Mouse (Mus musculus) spleen, adult 10 weeks (tissue): ENCODE results near the gene Gm35315. TPM values are rescaled to one million over a fixed set of nuclear protein-coding genes. Genes with fewer than 3 reads are reported as not detected.

Experiments used
- polyA plus RNA-seq: library from polyadenylated mRNA; stranded (reverse); fragments of 350-450 nt; fragmentation: Illumina TruSeq; extraction: RNeasy Lipid Tissue Mini Kit (QIAGEN cat#74804); gene quantifications from one replicate; pipeline ENCODE4 v1.2.3, GENCODE M21; 2015; ENCODE audit warnings: low replicate concordance; ENCODE audit not compliant: insufficient read depth

Gm35315 gene
- polyA plus RNA-seq: 3.2 TPM

GRCm38 (mm10) chr5:110094030-110094846 is at the start of gene Gm35315:
TSS of gene Gm35315 (minus strand) at chr5:110094420.

DNA sequence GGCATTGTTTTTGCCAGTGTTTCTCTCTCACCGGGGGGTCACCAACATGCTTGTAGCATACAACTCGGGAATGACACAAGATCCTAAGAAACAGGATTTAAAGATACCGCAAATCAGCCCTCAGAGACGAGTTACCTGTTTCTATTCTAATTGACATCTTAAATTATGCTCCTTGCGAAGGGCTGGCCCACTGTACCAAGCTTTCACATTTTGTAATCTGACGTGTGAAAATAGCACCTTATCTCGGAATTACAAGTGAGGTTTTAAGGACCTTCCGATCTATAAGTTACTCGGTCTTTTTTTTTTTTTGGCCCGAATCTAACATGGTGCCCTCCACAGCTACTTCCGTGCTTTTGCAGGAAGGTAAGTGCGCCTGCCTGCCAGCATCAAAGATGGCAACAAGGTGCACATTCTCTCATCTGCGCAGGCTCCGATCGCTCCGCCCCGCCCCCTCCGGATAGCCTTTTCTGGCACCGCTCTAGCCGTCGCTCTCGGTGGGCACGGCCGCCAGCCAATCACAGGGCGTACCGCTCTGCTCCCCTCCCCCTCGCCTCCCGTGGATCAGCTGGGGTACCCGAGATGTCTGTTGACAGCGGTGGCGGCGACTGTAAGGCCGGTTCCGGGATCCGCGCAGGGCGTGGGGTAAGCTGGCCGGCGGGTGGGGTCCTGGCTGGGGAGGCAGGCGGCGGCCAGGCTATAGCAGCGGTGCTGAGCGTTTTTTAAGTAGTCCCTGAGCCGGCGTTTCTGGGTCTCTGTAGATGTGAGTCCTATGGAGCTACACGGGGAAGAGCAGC is 41.3 kb upstream of the Gm35315 start, which contains the start of gene Chfr:
Gene Chfr (plus strand): TSS at position 550 of the 794 bp plus-strand sequence.

DNA sequence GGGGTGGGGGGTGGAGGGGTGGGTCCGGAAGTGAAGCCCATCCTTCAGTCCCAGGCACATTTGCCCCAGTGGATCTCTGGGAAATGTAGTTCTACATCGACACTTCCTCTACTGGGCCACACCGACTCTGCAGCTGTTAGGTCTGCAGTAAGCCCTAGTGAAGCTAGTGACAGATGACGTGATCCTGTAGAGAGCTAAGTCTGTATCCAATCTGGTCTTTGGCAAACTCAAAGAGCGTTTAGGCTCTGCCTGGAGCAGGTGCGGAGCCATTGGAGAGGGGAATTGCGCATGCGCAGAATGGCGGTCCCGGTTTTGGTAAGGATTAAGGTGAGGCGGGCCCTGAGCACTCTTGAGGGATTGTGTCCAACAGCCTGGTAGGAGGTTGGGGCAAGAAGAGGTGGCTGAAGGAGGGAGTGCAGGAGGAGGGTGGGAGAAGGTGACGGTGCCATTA is 15.8 kb upstream of the Gm35315 start, which contains the start of gene Zfp605:
Gene Zfp605 (plus strand): TSS at position 102 of the 451 bp plus-strand sequence.

DNA sequence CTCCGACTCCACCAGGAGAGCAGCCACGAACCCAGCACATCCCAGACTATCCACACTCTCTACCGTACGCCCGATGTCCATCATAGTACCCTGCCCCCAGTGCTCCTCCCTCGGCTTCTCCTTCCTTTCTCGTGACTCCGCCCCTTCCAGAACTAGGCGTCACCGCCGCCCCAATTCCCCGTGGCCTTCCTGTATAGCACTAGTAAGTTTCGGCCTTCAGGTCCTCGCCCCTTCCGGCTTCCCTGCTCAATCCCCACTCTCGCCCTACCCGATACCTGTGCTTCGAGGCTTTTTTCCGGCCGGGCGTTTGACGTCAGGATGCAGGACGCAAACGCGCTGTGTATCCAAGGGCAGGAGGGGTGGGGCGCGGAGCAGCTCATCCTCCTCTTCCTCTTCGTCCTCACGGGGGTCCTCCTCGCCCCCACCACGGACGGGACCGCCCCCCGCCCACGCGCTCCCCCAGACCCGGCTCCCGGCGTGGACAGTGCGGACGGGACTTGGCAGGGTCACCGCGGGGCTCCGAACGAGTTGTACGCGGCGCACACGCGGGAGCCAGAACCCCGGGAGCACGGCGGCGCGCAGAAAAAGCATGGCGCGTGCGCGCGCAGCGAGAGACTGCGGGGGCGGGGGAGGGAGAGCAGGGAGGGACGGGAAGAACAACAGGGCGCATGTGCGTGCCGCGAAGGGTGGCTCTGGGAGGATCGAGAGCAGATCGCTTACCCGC is 13.5 kb upstream of the Gm35315 start, which contains the start of gene Gtpbp6:
Gene Gtpbp6 (minus strand): TSS at position 617 of the 724 bp plus-strand sequence.

GRCm38 (mm10) chr5:110099656-110100580 is 5.7 kb upstream of the Gm35315 start, which contains the start of gene Plcxd1:
TSS of gene Plcxd1 (plus strand) at chr5:110099969.

DNA sequence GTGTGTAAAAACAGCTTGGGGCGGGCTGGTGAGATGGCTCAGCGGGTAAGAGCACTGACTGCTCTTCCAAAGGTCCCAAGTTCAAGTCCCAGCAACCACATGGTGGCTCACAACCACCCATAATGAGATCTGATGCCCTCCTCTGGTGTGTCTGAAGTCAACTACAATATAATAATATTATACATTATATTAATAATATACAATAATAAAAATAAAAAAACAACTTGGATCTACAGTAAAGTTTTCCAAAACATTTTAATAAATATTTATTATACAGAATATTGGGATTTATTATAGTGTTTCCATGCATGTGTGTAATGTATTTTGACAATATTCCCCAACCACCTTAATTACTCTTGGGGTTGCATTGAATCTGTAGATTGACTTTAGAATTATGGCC is 21.8 kb downstream of the Gm35315 start, which contains the start of gene Gm17655:
Gene Gm17655 (minus strand): TSS at position 101 of the 400 bp plus-strand sequence.

Other genes with a start within 250 kb of the Gm35315 start
- gene Gm15446, start 171.0 kb downstream of the Gm35315 start, polyA plus RNA-seq: 44.0 TPM
- 78.9 TPM for gene Zfp932, start 97.9 kb downstream of the Gm35315 start, polyA plus RNA-seq
- gene Gm17655, start 21.9 kb downstream of the Gm35315 start, polyA plus RNA-seq: 13.7 TPM
- 0.14 TPM for gene Plcxd1, start 5.5 kb upstream of the Gm35315 start, polyA plus RNA-seq
- gene Gtpbp6, start 13.8 kb upstream of the Gm35315 start, polyA plus RNA-seq: 7.2 TPM
- 9.9 TPM for gene Zfp605, start 15.7 kb upstream of the Gm35315 start, polyA plus RNA-seq
- gene Chfr, start 41.4 kb upstream of the Gm35315 start, polyA plus RNA-seq: 75.2 TPM
- 23.6 TPM for gene Golga3, start 82.3 kb upstream of the Gm35315 start, polyA plus RNA-seq
- 68.9 TPM for gene Ankle2, start 136.6 kb upstream of the Gm35315 start, polyA plus RNA-seq
- gene Pgam5, start 175.5 kb upstream of the Gm35315 start, polyA plus RNA-seq: 38.6 TPM
- 3.8 TPM for gene Pxmp2, start 191.8 kb upstream of the Gm35315 start, polyA plus RNA-seq
- gene Pole, start 191.9 kb upstream of the Gm35315 start, polyA plus RNA-seq: 14.2 TPM
- gene P2rx2, start 248.8 kb upstream of the Gm35315 start, polyA plus RNA-seq: 0.52 TPM